Mouse (Mus musculus) ES-Bruce4 (cell line): ENCODE results near the gene Olfml3.

Source experiments
- CTCF ChIP-seq: IDR thresholded peaks from one replicate; pipeline ENCODE4 v1.8.1; 2011; ENCODE audit warnings: low read depth, low read length
- POLR2A ChIP-seq: IDR thresholded peaks from one replicate; pipeline ENCODE4 v1.8.1; 2011; ENCODE audit warnings: low read length; ENCODE audit not compliant: insufficient read depth

- TF ChIP-seq CTCF (no peak), POLR2A (no peak)
Measured at GRCm38 (mm10) chr3:103678811-103679210, 59.0 kb downstream of the Olfml3 start.
